Mouse (Mus musculus) cerebellum, postnatal 14 days (tissue): ENCODE measurements around the gene Pde6b.

ENCODE experiments used
- DNase-seq, 2 experiments: peaks; one replicate each; pipeline ENCODE4 v3.0.0; 2021; ENCODE audit warnings: mixed read lengths in 2 of 2

The Pde6b gene

DNA sequence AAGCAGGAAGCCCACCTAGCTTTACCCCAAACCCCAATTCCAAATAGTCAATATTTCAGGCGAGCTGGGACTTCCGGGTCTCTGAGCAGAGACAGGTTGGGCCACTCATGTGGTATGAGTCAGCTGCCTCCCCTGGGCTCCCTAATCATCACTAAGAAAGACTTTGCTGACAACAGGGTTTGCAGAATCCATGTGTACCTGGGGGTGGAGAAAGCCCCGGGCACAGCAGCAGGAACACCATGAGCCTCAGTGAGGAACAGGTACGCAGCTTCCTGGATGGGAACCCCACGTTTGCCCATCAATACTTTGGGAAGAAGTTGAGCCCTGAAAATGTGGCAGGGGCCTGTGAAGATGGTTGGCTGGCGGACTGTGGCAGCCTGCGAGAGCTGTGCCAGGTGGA is at the start of gene Pde6b:
TSS of gene Pde6b (plus strand) at position 191 of the 400 bp plus-strand sequence.
- DNase-seq: no peak

DNA sequence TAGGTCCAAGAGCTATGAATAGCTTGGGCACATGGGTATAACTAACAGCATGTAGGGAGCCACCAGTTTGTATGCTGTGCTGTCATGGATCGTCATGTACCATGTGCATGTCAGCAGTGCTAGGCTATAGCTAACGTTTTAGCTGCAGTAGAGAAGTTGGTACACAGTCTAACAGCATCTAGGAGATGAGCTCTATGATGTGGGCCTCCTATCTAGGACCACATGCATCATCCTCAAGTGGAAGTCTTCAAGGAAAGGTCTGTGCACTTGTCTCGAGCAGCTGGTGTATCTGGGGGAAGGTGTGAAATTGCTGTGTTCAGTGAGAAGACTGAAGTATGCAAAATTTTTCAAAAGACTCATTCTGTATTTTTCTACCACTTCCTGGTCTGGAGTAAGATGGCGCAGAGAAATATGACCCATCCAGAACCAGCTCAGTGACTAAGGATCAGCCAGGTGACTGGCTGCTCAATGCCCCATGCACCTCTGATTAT is 44.5 kb upstream of the Pde6b start:
- DNase-seq: no peak

DNA sequence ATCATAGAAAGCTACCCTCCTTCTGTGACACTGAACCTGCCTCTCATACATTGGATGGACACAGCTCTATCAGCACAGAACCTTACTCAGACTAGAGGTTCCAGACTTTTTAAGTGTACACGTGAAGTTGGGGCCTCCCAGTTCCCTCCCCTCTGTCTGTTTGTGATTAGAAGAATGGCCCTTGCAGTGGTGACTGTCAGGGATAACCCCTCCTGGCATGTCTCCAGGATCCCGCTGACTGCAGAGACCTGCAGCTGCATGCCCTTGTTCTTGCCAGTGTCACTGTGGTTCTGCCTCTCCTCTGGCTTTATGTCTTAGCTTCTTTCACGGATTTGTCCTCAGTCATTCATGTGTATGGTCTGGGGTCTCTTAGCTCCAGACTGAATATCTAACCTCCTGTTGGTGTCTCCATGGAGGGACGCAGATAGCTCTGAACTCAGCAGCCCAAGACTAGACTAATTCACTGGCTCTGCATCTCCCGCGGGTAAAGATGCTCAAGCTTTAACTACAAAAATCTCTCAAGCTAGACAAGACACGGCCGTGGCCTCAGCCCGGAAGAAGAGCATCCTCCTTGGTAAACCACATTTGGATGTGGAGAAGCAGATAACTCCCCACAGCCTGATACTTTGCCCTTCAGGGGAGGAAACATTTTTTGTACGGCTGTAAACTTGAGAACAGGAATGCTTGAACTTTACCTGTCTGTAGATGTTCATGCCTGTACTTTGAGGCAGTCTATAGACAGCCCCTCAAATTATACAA is 42.7 kb upstream of the Pde6b start:
- peak in 1 of 2 experiments; percentile 33 for DNase-seq

DNA sequence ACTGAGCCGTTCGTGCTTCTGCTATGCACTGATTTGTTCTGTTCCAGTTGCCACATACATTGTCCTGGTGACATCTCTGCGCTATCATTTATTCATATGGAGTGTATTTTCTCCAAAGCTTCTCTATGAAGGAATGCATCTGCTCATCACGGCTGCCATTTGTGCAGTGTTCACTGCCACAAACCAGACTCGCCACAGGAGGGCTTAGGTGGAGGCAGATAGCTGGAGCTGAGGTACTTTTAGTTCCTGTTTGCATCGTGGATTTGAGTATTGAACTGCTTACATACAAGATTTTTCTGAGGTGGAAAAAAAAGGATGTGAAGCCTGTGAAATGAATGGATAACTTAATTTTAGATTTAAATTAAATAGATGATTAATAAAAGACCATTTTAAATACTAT is 40.3 kb upstream of the Pde6b start:
- DNase-seq: no peak

DNA sequence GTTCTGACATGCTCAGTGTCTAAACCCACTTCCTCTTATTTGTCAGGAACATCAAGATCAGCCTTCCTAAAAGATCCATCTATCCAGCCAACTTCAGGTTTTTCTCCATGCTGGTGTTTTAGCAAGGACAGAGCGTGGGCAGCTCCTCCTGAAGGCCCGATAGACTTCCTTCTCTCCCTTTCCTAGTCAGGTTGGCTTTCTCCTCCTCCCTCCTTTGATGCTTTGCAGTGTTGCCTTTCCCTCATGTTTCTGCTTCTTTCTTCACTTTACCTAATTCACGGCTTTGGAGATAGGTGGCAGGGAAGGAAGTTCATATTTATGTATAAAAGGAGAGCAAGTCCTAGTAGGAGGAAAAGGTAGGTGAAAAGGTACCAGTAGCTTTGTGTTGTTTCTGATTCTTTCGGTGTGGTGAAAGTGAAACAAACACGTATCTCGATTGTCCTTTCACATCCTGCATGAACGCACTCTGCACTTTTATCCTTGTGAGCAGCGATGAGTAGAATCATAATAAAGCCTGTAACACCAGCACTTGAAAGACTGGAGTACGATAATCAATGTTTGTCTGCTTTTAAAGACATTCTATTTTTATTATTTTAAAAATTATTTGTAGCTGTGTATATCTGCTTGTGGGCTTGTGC is 38.6 kb upstream of the Pde6b start:
- DNase-seq: no peak

DNA sequence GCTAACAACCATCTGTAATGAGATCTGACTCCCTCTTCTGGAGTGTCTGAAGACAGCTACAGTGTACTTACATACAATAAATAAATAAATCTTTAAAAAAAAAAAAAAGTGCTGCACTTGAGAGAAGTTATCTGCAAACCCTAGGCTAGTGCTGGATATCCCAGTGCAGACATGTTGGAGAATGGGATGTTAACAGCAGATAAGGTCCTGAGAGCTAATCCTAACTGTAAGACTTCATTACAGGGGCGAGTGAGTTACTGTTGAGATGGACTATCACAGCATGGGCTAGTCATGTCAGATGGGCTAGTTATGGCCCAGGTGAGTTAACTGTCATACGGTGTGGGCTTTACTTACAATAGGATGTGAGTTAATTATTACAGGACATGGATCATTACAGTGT is 34.1 kb upstream of the Pde6b start:
- no peak for DNase-seq

DNA sequence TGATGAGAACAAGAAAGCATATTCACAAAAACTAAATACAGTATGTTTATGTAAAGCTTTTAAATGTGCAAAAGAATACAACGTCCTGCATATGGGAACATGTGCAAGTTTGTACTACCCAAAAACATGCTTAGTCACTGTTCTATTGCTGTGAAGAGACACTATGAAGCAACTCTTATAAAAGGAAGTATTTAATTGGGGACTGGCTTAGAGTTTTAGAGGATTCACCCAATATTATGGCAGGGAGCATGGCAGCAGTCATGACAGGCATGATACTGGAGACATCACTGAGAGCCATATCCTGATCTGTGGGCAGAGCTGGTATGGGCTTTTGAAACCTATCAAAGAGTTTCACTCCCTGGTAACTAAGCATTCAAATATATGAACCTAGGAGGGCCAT is 30.3 kb upstream of the Pde6b start:
- DNase-seq: no peak

DNA sequence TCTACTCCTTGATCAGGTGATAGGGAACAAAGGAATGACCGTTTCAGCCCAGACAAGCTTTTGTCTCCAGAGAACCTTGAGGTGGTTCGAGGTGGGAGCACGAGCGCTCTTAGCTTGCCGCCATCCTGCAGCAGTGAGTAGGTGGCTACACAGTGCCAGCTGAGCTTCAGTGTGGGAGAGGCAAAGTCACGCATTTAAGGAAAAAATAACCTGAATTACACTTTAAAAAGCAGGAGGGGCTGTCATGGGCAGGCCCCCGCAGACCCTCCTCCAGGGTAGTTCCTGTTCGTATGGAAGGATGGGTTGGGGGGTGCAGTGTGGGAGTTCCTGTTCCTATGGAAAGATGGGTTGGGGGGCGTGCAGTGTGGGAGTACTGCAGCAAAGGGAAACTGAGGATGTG is 28.7 kb upstream of the Pde6b start:
- DNase-seq: no peak

DNA sequence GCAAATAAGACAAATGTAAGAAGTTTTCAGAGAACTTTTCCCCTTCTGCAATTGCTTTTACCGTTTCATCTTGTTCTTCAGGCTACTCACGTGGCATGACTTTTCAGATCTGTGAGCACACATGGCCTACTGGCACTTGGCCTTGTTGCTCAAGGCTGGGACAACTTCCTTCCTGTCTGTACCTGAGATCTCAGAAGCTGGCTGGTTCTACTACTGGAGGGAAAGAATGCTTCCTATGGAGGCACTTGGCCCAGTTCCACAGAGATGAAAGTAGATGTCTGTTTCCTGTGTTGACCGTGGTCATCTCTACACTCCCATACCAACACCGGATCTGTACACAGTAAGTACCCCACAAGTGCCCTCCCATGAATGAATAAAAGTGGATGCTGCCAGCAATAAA is 28.0 kb upstream of the Pde6b start:
- no peak for DNase-seq

DNA sequence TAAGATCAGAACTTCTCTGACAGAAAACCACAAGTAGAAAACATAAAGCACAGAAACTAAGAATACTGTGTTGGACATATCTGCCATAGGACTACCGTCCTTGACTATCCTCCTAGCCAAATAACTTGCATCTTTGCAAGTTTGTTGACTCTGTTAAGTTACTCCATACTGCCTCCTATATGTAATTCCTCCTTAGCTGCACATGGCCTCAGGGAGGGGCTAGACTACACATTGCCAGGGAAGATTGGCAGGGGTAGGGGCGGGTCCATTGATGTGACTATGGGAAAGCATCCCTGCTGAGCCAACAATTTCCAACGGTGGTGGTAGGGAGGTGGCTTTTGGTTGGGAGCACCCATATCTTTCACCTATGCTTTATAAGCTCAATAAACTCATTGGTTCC is 25.9 kb upstream of the Pde6b start:
- DNase-seq: no peak

DNA sequence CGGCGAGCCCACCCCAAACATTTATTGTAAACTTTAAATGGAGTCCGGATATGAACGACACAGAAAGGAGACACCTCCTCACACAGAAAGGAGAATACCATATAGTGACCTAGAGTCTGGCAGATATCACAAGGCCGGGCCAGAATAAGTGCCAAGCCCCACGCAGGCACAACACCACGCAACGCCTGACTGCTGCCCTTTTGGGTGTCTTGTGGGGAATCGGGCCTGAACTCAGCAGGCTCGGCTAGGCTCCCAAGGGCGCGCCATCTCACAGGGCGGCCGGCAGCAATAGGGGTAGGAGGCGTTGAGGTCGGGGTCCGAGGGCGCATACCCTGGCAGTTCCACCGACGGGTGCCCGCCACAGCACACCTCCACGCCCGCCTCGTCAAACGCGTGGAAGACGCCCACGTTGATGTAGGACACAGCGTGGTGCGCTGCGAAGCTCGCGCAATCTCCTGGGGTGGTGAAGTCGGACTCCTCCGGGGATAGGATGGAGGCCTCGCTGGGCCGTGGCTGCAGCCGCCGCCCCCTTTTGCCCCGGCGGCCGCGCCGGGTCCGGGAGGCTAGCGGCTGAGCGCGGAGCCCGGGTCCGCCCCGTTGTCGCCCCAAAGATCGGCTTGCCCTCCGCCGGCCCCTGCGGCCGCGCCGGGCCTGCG is 21.7 kb upstream of the Pde6b start:
- DNase-seq: no peak

DNA sequence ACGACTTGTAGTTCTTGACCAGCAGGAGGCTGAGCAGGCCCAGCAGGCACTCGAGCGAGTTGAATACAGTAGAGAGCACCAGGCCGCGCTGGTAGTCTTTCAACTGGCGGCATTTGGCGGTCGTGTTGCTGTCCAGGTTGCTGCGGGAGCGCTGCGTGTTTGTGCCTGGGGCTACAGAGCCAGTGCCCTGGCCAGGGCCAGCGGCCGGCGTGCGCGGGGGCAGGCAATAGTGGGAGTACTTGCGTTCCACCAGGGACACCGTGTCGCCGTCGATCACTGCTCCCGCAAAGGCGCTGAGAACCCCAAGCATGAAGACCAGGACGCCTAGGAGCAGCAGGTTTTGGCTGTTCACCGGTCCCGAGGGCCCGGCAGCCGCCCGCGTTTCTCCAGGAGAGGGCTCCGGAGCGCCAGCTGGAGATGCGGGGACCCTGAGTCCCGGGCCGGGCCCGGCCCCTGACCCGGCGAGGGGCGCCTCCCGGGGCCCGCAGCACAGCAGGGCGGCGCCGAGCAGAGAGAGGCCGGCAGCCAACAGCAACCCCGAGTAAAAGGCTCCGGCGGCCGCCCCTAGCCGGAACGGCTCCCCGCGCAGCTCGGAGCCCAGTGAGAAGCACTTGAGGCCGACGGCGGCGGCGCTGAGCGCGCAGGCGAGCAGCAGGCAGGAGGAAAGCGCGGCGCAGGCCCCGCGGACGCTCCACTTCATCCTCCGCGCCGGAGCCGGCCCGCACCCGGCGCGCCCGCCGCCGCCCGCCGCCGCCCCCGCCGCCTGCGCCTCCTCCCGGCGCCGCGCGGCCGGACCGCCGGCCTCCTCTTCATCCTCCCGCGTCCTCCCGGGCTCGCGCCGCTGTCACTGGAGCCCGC is 21.0 kb upstream of the Pde6b start:
- peak; percentile 40 to 53 for DNase-seq

DNA sequence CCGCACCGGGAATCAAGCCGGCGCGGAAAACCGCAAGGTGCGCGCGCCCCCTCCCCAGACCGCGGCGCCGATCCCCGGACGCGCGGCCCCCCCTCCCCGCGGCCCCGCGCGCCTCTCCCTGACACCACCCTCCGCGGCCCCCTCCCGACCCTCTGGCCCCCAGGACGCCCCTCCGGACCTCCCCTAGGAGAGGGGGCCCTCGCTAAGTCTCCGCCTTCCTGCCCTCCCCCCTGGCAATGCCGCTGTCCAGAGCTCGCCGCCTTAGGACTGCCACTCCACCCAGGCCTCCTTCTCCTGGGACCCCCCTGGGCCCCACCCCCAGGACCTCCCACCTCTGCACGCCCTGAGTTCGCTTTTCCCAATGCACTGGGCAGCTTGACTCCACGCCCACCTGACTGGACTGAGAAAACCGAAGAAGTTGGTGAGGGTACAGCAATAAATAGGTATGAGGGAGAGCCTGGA is 20.3 kb upstream of the Pde6b start, which contains the start of gene Gm42517:
TSS of gene Gm42517 (minus strand) at position 52 of the 462 bp plus-strand sequence.
- peak in 1 of 2 experiments; percentile 30 for DNase-seq

DNA sequence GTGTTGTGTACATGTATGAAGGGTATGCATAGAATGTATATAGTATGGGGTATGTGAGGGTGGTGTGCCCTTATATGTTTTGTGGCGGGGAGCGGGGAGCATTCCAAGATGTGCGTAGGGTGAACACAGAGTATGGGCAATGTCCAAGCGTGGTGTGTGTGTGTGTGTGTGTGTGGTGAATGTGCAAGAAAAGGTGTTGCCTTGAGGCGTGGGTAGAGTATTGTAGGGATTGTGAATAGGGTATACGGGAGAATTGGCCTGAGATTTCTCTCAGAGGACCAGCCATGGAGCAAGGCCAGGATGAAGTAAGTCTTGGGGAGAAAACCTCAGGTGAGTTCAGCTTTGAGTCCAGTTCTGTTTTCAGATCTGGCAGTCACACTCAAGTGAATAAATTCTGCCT is 19.7 kb upstream of the Pde6b start:
- DNase-seq: peak in 1 of 2 experiments; percentile 34

DNA sequence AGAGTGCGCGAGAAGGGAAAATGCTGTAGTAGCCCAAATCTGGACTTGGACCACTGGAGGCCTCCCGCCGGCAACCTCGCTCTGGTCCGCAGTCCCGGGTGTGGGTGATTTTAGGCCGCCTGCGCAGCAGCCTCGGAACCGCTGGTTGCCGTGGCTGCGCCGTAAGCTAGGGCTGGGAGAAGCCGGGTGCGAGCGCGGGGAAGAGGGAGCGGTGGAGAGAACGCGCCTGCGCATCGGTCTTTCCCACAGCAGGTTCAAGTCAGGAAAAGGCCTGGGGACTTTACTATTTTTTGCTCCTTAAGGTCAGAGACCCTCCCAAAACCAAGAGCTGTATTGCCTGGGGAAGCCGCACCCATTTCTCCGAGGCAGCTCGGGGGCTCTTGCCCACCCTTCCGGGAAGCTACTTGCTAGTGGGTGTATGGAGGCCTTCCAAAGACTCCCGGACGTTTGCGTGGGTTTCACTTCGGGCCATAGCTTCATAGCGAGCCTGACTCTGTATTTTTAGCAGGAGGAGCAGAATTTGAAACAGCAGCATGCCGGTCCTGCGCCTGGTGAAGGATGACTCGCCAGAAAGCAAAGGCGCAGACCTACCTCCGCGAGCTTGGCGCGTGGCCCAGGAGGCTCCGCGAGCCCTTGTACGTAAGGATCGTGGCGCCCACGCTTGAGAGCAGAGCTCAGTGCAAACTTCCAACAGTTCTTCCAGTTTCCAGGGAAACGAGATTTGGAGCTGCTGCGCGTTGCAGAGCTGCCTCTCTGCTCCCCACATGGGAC is 19.2 kb upstream of the Pde6b start:
- DNase-seq: peak; percentile 74 to 79

DNA sequence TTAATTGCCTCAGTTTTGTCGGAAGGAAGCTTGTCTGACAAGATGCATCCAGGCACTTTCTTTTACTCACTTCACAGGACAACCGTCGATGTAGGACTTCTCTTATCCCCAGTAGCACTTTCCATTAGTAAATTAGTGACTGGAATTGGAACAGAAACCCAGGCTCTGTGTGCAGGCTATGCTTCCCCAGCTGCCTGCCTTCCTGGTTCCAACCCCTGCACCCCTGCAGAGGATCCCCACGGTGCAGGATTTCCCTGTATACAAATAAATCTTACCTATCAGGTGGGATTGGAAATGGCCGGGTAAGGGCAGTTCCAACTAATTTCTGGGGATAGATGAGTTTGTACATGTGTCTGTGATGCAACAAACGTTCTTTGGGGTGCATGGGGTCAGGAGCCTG is 18.2 kb upstream of the Pde6b start:
- peak in 1 of 2 experiments; percentile 6 for DNase-seq

DNA sequence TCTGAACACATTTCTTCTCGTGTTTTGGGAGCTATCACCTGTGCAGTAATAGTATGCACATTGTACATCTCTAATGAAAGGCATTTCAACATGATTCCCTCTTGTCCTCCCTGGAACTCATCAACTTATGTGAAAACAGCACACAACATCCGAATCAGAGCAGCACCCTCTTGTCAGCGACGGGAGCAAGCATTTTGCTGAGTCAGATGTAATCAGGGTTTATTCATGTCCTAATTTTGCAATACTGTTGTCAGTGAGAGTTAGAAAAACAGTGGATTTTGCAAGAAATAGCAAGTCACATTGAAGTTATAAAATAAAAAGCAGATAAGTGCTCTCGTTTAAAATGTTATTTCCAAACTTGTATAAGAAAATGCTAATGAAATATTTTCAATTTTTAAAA is 14.1 kb upstream of the Pde6b start:
- no peak for DNase-seq

DNA sequence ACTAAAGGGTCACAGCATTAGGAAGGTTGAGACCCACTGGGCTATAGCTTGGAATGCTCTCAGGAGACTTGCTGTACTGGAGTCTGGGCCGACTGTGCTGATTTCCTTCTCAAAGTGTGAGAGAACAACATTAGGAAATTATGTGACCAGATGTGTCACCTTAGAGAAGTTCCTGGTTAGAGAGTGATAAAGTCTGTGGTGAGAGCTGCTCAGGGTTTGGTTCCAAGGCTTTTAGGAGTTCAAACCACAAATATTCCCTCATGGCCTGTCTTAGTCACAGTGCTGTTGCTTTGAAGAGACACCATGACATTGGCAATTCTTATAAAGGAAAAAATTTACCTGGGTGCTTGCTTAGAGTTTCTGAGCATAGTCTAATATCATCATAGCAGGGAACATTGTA is 12.1 kb upstream of the Pde6b start:
- no peak for DNase-seq

DNA sequence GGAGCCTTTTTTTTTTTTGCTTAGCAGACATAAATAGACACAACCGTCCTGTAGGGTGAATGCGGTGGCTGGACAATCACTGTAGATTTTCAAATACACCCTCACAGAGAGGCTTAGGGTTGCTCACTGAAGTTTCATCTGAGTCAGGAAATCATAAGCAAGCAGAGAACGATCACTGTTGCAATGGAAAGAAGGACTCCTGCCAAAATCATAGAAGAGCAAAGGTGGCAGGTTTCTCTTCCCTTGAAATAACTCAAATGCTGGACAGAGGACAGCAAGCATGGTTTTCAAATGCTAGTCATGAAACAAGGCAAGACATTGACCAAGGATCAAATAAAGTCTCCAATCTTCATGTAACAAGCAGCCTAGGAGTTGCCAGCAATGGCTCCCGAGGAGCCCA is 9.8 kb upstream of the Pde6b start:
- DNase-seq: no peak

DNA sequence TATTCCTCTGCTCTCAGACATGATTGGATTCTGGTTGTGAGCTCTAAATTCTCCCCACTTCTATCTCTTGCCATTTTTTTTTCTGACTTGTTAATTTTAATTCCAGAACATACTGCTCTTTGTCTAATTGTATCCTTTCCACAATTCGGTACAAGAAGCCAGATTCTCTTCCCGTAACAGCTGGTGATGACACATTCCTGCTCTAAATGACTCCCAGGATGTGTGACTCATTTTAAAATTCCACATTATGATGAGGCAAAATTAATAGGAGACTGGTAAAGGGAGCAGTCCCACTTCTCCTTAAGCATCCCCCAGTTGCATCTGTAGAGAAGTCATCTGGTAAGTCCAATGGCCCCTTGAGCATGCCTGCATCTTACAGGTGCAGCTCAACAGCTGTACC is 2.6 kb upstream of the Pde6b start:
- DNase-seq: no peak

DNA sequence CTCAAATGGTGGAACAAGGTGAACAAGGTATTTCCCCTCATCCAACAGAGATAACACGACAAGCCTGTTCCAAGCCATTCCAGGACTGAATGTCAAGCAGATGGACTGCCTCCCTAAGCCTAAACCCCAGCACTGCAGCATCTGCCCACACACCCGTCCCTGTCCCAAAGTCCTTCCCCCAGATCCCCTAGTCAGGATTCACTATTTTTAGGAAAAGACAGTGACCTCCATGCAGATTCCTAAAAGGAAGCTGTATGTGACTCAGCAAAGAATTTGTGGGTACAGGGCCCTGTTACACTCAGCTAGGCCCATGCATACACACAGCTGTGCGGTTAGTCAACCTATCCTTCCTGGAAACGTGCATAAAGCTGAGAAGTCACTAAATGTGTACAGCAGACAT is 1.7 kb upstream of the Pde6b start:
- DNase-seq: no peak

DNA sequence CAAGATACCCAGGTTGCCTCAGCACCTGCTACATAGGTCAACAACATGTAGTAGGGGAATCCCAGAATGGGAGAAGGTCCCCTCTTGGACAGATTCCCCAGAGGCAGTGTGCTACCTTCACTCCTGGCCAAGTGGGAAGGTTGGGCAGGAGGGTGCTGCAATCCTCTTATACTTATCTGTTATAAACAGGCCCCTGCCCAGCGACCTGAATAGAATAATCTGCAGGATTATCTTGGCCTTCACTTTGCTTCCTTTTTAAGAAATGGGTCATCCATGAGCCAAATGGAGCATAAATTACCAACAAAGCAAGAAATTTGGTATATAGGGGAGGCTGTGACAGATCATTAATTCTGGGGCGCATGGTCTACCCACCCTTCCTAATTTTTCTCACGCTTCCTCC is 1.6 kb downstream of the Pde6b start:
- no peak for DNase-seq
